Mouse (Mus musculus) liver, embryonic 14.5 days (tissue): ENCODE data around the gene 4930595D18Rik. TPM values are rescaled to one million over a fixed set of nuclear protein-coding genes. Genes with fewer than 3 reads are reported as not detected.

Source experiments
- ATAC-seq: fragments of 200-750 bp; cut with Nextera tagmentation; 2 replicates; pipeline ENCODE4 v1.8.0; 2017; ENCODE audit warnings: moderate number of reproducible peaks, mild to moderate bottlenecking, moderate library complexity; ENCODE audit not compliant: insufficient read depth
- DNase-seq, 3 experiments: peaks; one replicate each; pipeline ENCODE4 v3.0.0-alpha.2; 2012 to 2013; ENCODE audit warnings: low read depth in 3 of 3, low spot score in 3 of 3
- H3K27ac ChIP-seq: fragments of 300-500 bp; sonication (generic); 2 replicates; pipeline ENCODE4 v1.5.1; 2014; ENCODE audit warnings: moderate library complexity, mild to moderate bottlenecking, control low read depth, inconsistent platforms
- H3K27me3 ChIP-seq: fragments of 300-500 bp; sonication (generic); 2 replicates; pipeline ENCODE4 v1.6.1; 2014; ENCODE audit warnings: mild to moderate bottlenecking, low read length, moderate library complexity; ENCODE audit not compliant: control insufficient read depth, insufficient read depth
- H3K36me3 ChIP-seq: fragments of 300-500 bp; sonication (generic); replicated peaks from 2 replicates; pipeline ENCODE4 v1.6.1; 2014; ENCODE audit warnings: low read depth; ENCODE audit not compliant: control insufficient read depth, insufficient read depth
- H3K4me1 ChIP-seq, 2 experiments: fragments of 200-500 bp in 1 of 2; fragments of 300-500 bp in 1 of 2; sonication (generic) in 1 of 2; replicated peaks; 2 replicates each; pipeline ENCODE4 v1.6.1; 2012 to 2014; ENCODE audit warnings: antibody characterized with exemption in 1 of 2, inconsistent platforms in 1 of 2, low read length in 1 of 2; ENCODE audit not compliant: control insufficient read depth in 2 of 2, insufficient read depth in 2 of 2
- H3K4me2 ChIP-seq: fragments of 300-500 bp; sonication (generic); 2 replicates; pipeline ENCODE4 v1.6.1; 2014; ENCODE audit warnings: low read depth, mild to moderate bottlenecking, control low read depth, moderate library complexity
- H3K4me3 ChIP-seq, 2 experiments: fragments of 200-500 bp in 1 of 2; fragments of 300-500 bp in 1 of 2; sonication (generic) in 1 of 2; 2 replicates each; pipeline ENCODE4 v1.5.1; 2012 to 2014; ENCODE audit warnings: low read depth in 2 of 2, low read length in 2 of 2, mild to moderate bottlenecking in 2 of 2, control low read depth in 1 of 2, inconsistent platforms in 1 of 2, moderate library complexity in 1 of 2; ENCODE audit not compliant: insufficient read depth in 1 of 2
- H3K9ac ChIP-seq: fragments of 300-500 bp; sonication (generic); replicated peaks from 2 replicates; pipeline ENCODE4 v1.6.1; 2014; ENCODE audit warnings: mild to moderate bottlenecking, control low read depth, moderate library complexity
- H3K9me3 ChIP-seq: fragments of 300-500 bp; sonication (generic); 2 replicates; pipeline ENCODE4 v1.6.1; 2016; ENCODE audit warnings: low read length, mixed read lengths; ENCODE audit not compliant: control insufficient read depth
- CTCF ChIP-seq: IDR thresholded peaks from 2 replicates; pipeline ENCODE4 v1.5.1; 2016; ENCODE audit warnings: antibody characterized with exemption, low read depth, control low read depth
- EP300 ChIP-seq: IDR thresholded peaks from 2 replicates; pipeline ENCODE4 v1.6.1; 2016; ENCODE audit warnings: antibody characterized with exemption, low read depth
- WGBS: fragments of 180-500 bp; shearing (Covaris S2); extraction: QIAGEN DNeasy Blood & Tissue Kit; methylation state at CpG from one replicate; pipeline ENCODE4 v1.1.7; 2014; ENCODE audit not compliant: insufficient replicate concordance; 5-methylcytosine and 5-hydroxymethylcytosine counted together
- polyA plus RNA-seq, 2 experiments: library from polyadenylated mRNA; depleted of rRNA in 1 of 2; stranded (reverse) in 1 of 2; unstranded in 1 of 2; fragments of >200 nt; fragmentation: Nextera tagmentation in 1 of 2; extraction: Ambion mirVana in 1 of 2; gene quantifications; 2 replicates each; pipeline versions ENCODE4 v1.2.1 to v1.2.3; 2012 to 2014

4930595D18Rik gene
- polyA plus RNA-seq, 2 experiments, result not detected

- Histone ChIP-seq H3K4me1 (peaks cover 15 to 34% of the 10 kb centered on the region in 2 experiments), H3K4me2 (no peak overlapping the region), H3K27me3 (no peaks in the 10 kb centered on the region), H3K36me3 (no peaks in the 10 kb centered on the region), H3K27ac (no peak overlapping the region), H3K9me3 (no peaks in the 10 kb centered on the region), H3K4me3 (no peak overlapping the region), H3K9ac (no peak overlapping the region)
- TF ChIP-seq EP300 (no peak), CTCF (no peak)
- ATAC-seq, result no peak
- no peak for DNase-seq
- 71% methylated on average over 6 of the region's 6 CpGs for WGBS
Measured at GRCm38 (mm10) chr12:111152579-111152978, 31.7 kb downstream of the 4930595D18Rik start.

DNA sequence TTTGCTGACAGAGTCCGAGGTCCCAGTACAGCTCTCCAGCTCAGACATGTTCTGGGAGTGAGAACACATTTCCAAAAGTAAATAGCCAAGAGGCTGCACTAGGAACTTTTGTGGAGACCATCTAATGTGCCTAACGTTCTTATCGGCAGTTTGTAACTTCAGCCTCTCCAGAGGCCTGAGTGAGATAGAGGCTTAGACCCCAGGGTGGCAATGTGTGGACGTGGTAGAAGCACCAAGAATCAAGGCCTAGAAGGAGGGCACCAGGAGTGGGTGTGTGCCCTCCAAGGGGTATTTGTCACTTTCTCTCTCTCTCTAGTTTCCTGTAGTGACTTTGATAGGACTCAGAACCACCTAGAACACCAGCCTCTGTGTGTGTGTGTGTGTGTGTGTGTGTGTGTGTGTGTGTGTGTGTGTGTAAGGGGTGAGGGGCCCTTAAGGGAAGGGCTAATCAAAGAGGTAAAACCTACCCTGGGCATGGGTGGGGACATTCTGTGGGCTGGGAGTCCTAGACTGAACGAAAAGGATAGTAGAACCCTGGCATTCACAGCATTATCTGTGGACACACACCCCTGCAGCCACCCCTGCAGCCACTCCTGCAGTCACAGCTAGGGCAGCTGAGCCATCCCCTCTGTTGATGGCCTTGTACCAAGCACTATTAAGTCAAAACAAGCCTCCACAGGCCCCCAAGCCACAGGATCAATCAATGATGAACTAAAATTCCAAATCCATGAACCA is 32.7 kb downstream of the 4930595D18Rik start:
- ATAC-seq (peak; percentile 92), DNase-seq (peak in 2 of 3 experiments; percentile 44 to 47)
- peak overlapping the region; percentile 61 for H3K27ac ChIP-seq
- WGBS, result 38% methylated on average over 5 of the region's 5 CpGs
- no peaks in the 10 kb centered on the region for H3K27me3 ChIP-seq
- H3K9ac ChIP-seq, result no peak overlapping the region
- H3K4me3 ChIP-seq, result no peak overlapping the region
- H3K36me3 ChIP-seq, result no peaks in the 10 kb centered on the region
- peak overlapping the region; percentile 36 for H3K4me2 ChIP-seq
- peaks cover 15 to 34% of the 10 kb centered on the region in 2 experiments for H3K4me1 ChIP-seq
- peak; percentile 12; the same call in 1 of the 2 replicates for TF ChIP-seq CTCF
- TF ChIP-seq EP300, result peak; percentile 48; the same call in 1 of the 2 replicates
- H3K9me3 ChIP-seq, result no peaks in the 10 kb centered on the region

- Histone ChIP-seq H3K4me3 (no peak overlapping the region), H3K9ac (no peak overlapping the region), H3K27ac (no peak overlapping the region), H3K27me3 (no peaks in the 10 kb centered on the region), H3K36me3 (no peaks in the 10 kb centered on the region), H3K4me2 (no peak overlapping the region; the same call in 1 of the 2 replicates), H3K4me1 (peaks cover 15 to 34% of the 10 kb centered on the region in 2 experiments), H3K9me3 (no peaks in the 10 kb centered on the region)
- ATAC-seq (no peak), DNase-seq (no peak)
- 5% methylated on average over 6 of the region's 6 CpGs for WGBS
- TF ChIP-seq CTCF (no peak), EP300 (no peak)
Measured at GRCm38 (mm10) chr12:111150236-111150596, 34.1 kb downstream of the 4930595D18Rik start.

- TF ChIP-seq CTCF (no peak), EP300 (no peak)
- DNase-seq (no peak), ATAC-seq (no peak)
- Histone ChIP-seq H3K4me2 (no peak overlapping the region; the same call in 1 of the 2 replicates), H3K27me3 (no peaks in the 10 kb centered on the region), H3K9ac (no peak overlapping the region), H3K27ac (no peak overlapping the region), H3K36me3 (no peaks in the 10 kb centered on the region), H3K9me3 (no peaks in the 10 kb centered on the region), H3K4me3 (no peak overlapping the region), H3K4me1 (peaks cover 15 to 34% of the 10 kb centered on the region in 2 experiments)
- 43% methylated on average over 17 of the region's 17 CpGs for WGBS
Measured at GRCm38 (mm10) chr12:111149495-111150235, 34.6 kb downstream of the 4930595D18Rik start.

- ATAC-seq (no peak), DNase-seq (no peak)
- 57% methylated on average over 9 of the region's 9 CpGs for WGBS
Measured at GRCm38 (mm10) chr12:111145269-111145668, 39.0 kb downstream of the 4930595D18Rik start.

More at GRCm38 (mm10) chr12:111145269-111145668, 39.0 kb downstream of the 4930595D18Rik start:
- no peak overlapping the region for H3K4me2 ChIP-seq
- no peaks in the 10 kb centered on the region for H3K36me3 ChIP-seq
- no peak overlapping the region for H3K27ac ChIP-seq
- no peak for TF ChIP-seq EP300
- TF ChIP-seq CTCF, result no peak
- no peak overlapping the region for H3K4me3 ChIP-seq
- peaks cover 0 to 9% of the 10 kb centered on the region in 2 experiments; a peak in 2 of 4 replicates for H3K4me1 ChIP-seq
- no peaks in the 10 kb centered on the region for H3K9me3 ChIP-seq
- no peak overlapping the region for H3K9ac ChIP-seq
- no peaks in the 10 kb centered on the region for H3K27me3 ChIP-seq
